Mouse (Mus musculus): ENCODE results near the gene Lrmda. TPM values are rescaled to one million over a fixed set of nuclear protein-coding genes. Genes with fewer than 3 reads are reported as not detected.

The Lrmda gene
- 18.3 and 20.1 TPM in 2 replicates for polyA plus RNA-seq (2012; ENCODE audit: insufficient read depth, insufficient read length, missing spikeins)

- H3K4me3 ChIP-seq (ENCODE audit: insufficient read depth, low read length), result peak within 1 kb of the TSS; percentile 81
- H3K27ac ChIP-seq (ENCODE audit: insufficient read depth, low read depth, low read length), result peak within 1 kb of the TSS; percentile 100
- TF ChIP-seq CTCF (IDR thresholded peaks at IDR 0.05; ENCODE audit: low read depth, low read length) (no peak), POLR2A (IDR thresholded peaks at IDR 0.05; ENCODE audit: borderline replicate concordance, low read depth, low read length) (peak; percentile 62; the same call in 1 of the 2 replicates)
- peaks cover 51% of the 10 kb centered on the region for H3K4me1 ChIP-seq (ENCODE audit: control insufficient read depth, insufficient read depth, low read length)
These were observed at the start of gene Lrmda for GRCm38 (mm10) chr14:22019252-22019948. Lrmda (plus strand) TSS chr14:22019712.

- H3K27ac ChIP-seq (ENCODE audit: insufficient read depth, low read depth, low read length), result no peak overlapping the region
- peak overlapping the region; percentile 50; the same call in 1 of the 2 replicates for H3K4me3 ChIP-seq (ENCODE audit: insufficient read depth, low read length)
- H3K4me1 ChIP-seq (ENCODE audit: control insufficient read depth, insufficient read depth, low read length), result peaks cover 5% of the 10 kb centered on the region; the same call in 1 of the 2 replicates
- TF ChIP-seq CTCF (IDR thresholded peaks at IDR 0.05; ENCODE audit: low read depth, low read length) (peak; percentile 75), POLR2A (IDR thresholded peaks at IDR 0.05; ENCODE audit: borderline replicate concordance, low read depth, low read length) (no peak)
These were observed 38.0 kb upstream of the Lrmda start for GRCm38 (mm10) chr14:21981462-21981861.

DNA sequence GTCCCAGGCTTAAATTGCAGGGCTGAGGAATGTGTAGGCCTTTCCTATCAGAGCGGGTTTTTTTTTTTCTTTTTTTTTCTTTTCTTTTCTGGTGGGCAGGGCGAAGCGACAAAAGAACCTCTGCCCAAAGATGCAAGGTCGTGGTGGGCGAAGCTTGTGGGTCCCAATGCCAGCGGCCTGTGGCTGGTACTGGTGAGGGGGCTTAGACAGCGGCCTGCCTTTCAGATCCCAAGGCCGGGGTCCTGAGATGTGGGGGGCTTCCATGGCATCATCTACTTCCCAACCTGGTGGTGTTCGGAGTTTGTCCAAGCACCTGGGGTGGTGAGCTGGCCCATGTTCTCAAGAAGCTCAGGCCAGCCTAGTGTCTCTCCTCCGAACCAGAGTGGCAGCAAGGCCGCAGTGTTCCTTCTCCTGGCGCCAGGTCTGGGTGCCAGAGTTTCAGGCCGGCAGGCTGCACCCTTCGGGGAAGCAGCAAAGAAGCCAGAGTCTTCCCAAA is 37.4 kb upstream of the Lrmda start:
- TF ChIP-seq CTCF (IDR thresholded peaks at IDR 0.05; ENCODE audit: low read depth, low read length) (no peak), POLR2A (IDR thresholded peaks at IDR 0.05; ENCODE audit: borderline replicate concordance, low read depth, low read length) (no peak)
- Histone ChIP-seq H3K4me1 (ENCODE audit: control insufficient read depth, insufficient read depth, low read length) (peaks cover 5% of the 10 kb centered on the region; the same call in 1 of the 2 replicates), H3K4me3 (ENCODE audit: insufficient read depth, low read length) (peak overlapping the region; percentile 55), H3K27ac (ENCODE audit: insufficient read depth, low read depth, low read length) (no peak overlapping the region)

DNA sequence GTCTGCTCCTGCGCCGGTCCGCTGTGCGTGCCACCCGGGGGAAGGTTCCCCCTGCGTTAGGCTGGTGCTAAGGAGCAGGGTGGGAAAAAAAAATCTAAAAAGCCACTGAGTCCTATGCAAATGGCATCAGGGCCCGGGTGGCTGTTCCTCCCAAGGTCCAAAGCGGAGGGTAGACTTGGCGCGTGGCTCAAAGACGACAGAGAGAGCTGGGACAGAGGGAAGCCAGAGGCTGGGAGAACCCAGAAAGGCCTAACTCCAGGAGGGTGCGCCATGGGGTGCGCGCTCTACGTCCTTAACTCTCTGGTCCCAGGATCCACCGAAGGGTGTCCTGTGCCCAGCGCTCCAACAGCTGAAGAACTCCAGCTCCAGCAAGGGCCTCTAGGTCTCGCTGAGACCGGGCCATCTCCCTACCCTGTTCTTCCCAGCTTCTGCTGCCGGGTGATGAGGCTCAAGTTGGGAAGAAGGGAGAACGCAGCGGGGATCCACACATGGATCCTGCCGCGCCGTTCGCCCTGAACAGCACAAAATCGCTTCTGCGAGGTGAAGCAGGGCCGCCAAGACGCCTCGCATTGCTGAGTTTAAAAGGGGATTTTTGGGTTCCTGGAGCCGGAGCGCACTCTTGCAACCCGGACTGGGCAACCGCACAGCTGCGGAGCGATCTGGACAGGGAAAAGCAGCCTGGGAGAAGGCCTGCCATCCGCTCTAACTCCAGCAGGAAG is 36.8 kb upstream of the Lrmda start:
- H3K4me1 ChIP-seq (ENCODE audit: control insufficient read depth, insufficient read depth, low read length), result peaks cover 5% of the 10 kb centered on the region; the same call in 1 of the 2 replicates
- TF ChIP-seq POLR2A (IDR thresholded peaks at IDR 0.05; ENCODE audit: borderline replicate concordance, low read depth, low read length) (no peak), CTCF (IDR thresholded peaks at IDR 0.05; ENCODE audit: low read depth, low read length) (no peak)
- H3K27ac ChIP-seq (ENCODE audit: insufficient read depth, low read depth, low read length), result no peak overlapping the region
- peak overlapping the region; percentile 55 for H3K4me3 ChIP-seq (ENCODE audit: insufficient read depth, low read length)

GRCm38 (mm10) chr14:21983311-21983949 is 36.1 kb upstream of the Lrmda start:
- H3K4me1 ChIP-seq (ENCODE audit: control insufficient read depth, insufficient read depth, low read length), result peaks cover 5% of the 10 kb centered on the region; the same call in 1 of the 2 replicates
- peak overlapping the region; percentile 55 for H3K4me3 ChIP-seq (ENCODE audit: insufficient read depth, low read length)
- H3K27ac ChIP-seq (ENCODE audit: insufficient read depth, low read depth, low read length), result no peak overlapping the region
- TF ChIP-seq POLR2A (IDR thresholded peaks at IDR 0.05; ENCODE audit: borderline replicate concordance, low read depth, low read length) (no peak), CTCF (IDR thresholded peaks at IDR 0.05; ENCODE audit: low read depth, low read length) (no peak)

GRCm38 (mm10) chr14:21983950-21984730 is 35.4 kb upstream of the Lrmda start:
- Histone ChIP-seq H3K4me1 (ENCODE audit: control insufficient read depth, insufficient read depth, low read length) (peaks cover 11% of the 10 kb centered on the region), H3K4me3 (ENCODE audit: insufficient read depth, low read length) (peak overlapping the region; percentile 60; the same call in 1 of the 2 replicates), H3K27ac (ENCODE audit: insufficient read depth, low read depth, low read length) (no peak overlapping the region)
- no peak for TF ChIP-seq POLR2A (IDR thresholded peaks at IDR 0.05; ENCODE audit: borderline replicate concordance, low read depth, low read length)
- no peak for TF ChIP-seq CTCF (IDR thresholded peaks at IDR 0.05; ENCODE audit: low read depth, low read length)

- H3K4me3 ChIP-seq (ENCODE audit: insufficient read depth, low read length), result peak overlapping the region; percentile 60
- H3K4me1 ChIP-seq (ENCODE audit: control insufficient read depth, insufficient read depth, low read length), result peaks cover 15% of the 10 kb centered on the region
- no peak overlapping the region for H3K27ac ChIP-seq (ENCODE audit: insufficient read depth, low read depth, low read length)
- TF ChIP-seq CTCF (IDR thresholded peaks at IDR 0.05; ENCODE audit: low read depth, low read length), result no peak
- no peak for TF ChIP-seq POLR2A (IDR thresholded peaks at IDR 0.05; ENCODE audit: borderline replicate concordance, low read depth, low read length)
These were observed 34.6 kb upstream of the Lrmda start for GRCm38 (mm10) chr14:21984757-21985425.

DNA sequence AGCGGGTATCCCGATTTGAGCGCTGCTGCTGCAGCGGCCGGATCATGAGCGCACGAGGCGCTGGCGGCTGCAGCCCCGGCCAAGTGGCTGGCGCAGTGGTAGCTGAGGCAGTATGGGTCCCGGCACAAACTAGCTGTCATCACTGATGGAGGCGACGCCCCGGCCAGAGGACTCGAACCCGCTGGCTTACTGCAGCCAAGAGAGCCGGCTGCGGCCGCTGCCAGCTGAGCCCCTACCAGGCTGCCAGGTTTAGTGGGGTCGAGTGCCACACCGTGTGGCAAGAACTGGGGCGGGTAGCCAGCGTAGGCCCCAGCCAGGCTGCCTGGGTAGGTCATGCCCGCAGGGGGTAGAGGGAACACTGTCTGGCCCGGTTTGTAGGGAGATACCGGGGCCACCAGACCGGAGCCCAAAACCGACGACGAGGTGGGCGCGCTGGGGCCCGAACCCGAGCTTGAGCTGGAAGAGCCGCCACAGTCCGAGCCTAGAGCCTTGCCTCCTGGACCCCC is 34.0 kb upstream of the Lrmda start:
- TF ChIP-seq CTCF (IDR thresholded peaks at IDR 0.05; ENCODE audit: low read depth, low read length), result no peak
- TF ChIP-seq POLR2A (IDR thresholded peaks at IDR 0.05; ENCODE audit: borderline replicate concordance, low read depth, low read length), result no peak
- H3K27ac ChIP-seq (ENCODE audit: insufficient read depth, low read depth, low read length), result no peak overlapping the region
- peak overlapping the region; percentile 60 for H3K4me3 ChIP-seq (ENCODE audit: insufficient read depth, low read length)
- H3K4me1 ChIP-seq (ENCODE audit: control insufficient read depth, insufficient read depth, low read length), result peaks cover 15% of the 10 kb centered on the region
